Mouse (Mus musculus) cerebellum, adult 2 months (tissue): Measurements from ENCODE around the gene Lrcol1.

ENCODE experiments used
- CTCF ChIP-seq: fragments of 200-500 bp; IDR thresholded peaks from 2 replicates; pipeline ENCODE4 v1.5.1; 2011; ENCODE audit warnings: low read depth, mild to moderate bottlenecking, control low read depth, low read length, moderate library complexity, borderline replicate concordance; ENCODE audit not compliant: insufficient read depth
- POLR2A ChIP-seq: fragments of 200-500 bp; IDR thresholded peaks from 2 replicates; pipeline ENCODE4 v1.6.1; 2011; ENCODE audit warnings: low read length, control low read depth, borderline replicate concordance; ENCODE audit not compliant: insufficient read depth

GRCm38 (mm10) chr5:110376802-110377433, 32.4 kb downstream of the Lrcol1 start:
- TF ChIP-seq POLR2A (no peak), CTCF (peak; percentile 91)
